Mouse (Mus musculus) forebrain, postnatal 0 days (tissue): ENCODE measurements at regions not wholly inside any gene's neighbourhood (a gene's known extent, or its start where the extent isn't known, plus 50 kb on each side); places are given as distances from the start of the nearest gene placed in this dataset.

Source experiments
- ATAC-seq: fragments of 200-750 bp; cut with Nextera tagmentation; 2 replicates; pipeline ENCODE4 v1.8.0; 2017; ENCODE audit warnings: mild to moderate bottlenecking, moderate library complexity
- DNase-seq: peaks from one replicate; pipeline ENCODE4 v3.0.0-alpha.2; 2015
- H3K27ac ChIP-seq: fragments of 300-500 bp; sonication (generic); 2 replicates; pipeline ENCODE4 v1.5.1; 2014; ENCODE audit warnings: low read depth, mild to moderate bottlenecking, antibody characterized with exemption, low read length, moderate library complexity, mixed read lengths
- H3K27me3 ChIP-seq: fragments of 300-500 bp; sonication (generic); 2 replicates; pipeline ENCODE4 v1.6.1; 2014; ENCODE audit warnings: mild to moderate bottlenecking, low read length, mixed read lengths; ENCODE audit not compliant: insufficient read depth
- H3K36me3 ChIP-seq: fragments of 300-500 bp; sonication (generic); 2 replicates; pipeline ENCODE4 v1.6.1; 2014; ENCODE audit warnings: mild to moderate bottlenecking, moderate library complexity; ENCODE audit not compliant: insufficient read depth
- H3K4me1 ChIP-seq: fragments of 300-500 bp; sonication (generic); 2 replicates; pipeline ENCODE4 v1.6.1; 2014; ENCODE audit warnings: antibody characterized with exemption; ENCODE audit not compliant: insufficient read depth
- H3K4me2 ChIP-seq: fragments of 300-500 bp; sonication (generic); 2 replicates; pipeline ENCODE4 v1.6.1; 2014; ENCODE audit warnings: low read depth, mild to moderate bottlenecking, moderate library complexity
- H3K4me3 ChIP-seq: fragments of 300-500 bp; sonication (generic); 2 replicates; pipeline ENCODE4 v1.5.1; 2014; ENCODE audit warnings: low read depth, low read length, mixed read lengths
- H3K9ac ChIP-seq: fragments of 300-500 bp; sonication (generic); 2 replicates; pipeline ENCODE4 v1.6.1; 2014; ENCODE audit warnings: mild to moderate bottlenecking
- H3K9me3 ChIP-seq: fragments of 300-500 bp; sonication (generic); 2 replicates; pipeline ENCODE4 v1.6.1; 2016; ENCODE audit warnings: low read length
- CTCF ChIP-seq: sonication (generic); IDR thresholded peaks from 2 replicates; pipeline ENCODE4 v1.5.1; 2016; ENCODE audit warnings: antibody characterized with exemption, control low read depth, low read depth
- WGBS: fragments of 180-500 bp; shearing (Covaris S2); extraction: QIAGEN DNeasy Blood & Tissue Kit; methylation state at CpG from one replicate; pipeline ENCODE4 v1.1.7; 2014; 5-methylcytosine and 5-hydroxymethylcytosine counted together

DNA sequence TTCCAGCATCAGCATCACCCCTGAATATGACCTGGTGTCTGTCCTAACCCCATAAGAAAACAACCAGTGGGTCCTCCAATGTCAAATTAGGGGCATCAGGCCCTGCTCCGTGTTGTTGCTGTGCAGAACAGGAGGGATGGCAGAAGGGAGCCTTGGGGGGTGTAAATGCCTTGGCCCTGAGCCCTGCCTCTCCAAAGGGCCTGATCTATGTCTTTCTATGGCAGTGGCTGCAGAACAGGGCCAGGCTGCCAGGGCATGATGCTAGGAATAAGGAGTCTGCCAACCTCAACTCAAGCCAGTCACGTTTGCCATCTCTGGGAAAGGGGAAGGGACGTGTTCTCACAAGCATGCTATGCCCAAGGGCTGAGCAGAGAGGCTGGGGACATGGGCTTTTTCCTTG lies 172.9 kb downstream of the Kcna5 start:
- H3K4me3 ChIP-seq, result no peak overlapping the region
- ATAC-seq (peak; percentile 82), DNase-seq (peak; percentile 60)
- no peak for TF ChIP-seq CTCF
- no peaks in the 10 kb centered on the region for H3K9me3 ChIP-seq
- 48% methylated on average over 3 of the region's 3 CpGs for WGBS
- no peaks in the 10 kb centered on the region for H3K27me3 ChIP-seq
- no peak overlapping the region for H3K9ac ChIP-seq
- no peak overlapping the region for H3K27ac ChIP-seq
- H3K4me1 ChIP-seq, result no peaks in the 10 kb centered on the region
- no peak overlapping the region for H3K4me2 ChIP-seq
- no peaks in the 10 kb centered on the region for H3K36me3 ChIP-seq

- ATAC-seq (peak; percentile 66), DNase-seq (peak; percentile 52)
- Histone ChIP-seq H3K36me3 (no peaks in the 10 kb centered on the region), H3K27ac (no peak overlapping the region), H3K9me3 (no peaks in the 10 kb centered on the region), H3K4me1 (no peaks in the 10 kb centered on the region), H3K4me3 (no peak overlapping the region), H3K9ac (no peak overlapping the region), H3K4me2 (no peak overlapping the region), H3K27me3 (no peaks in the 10 kb centered on the region)
- 6% methylated on average over 2 of the region's 2 CpGs for WGBS
- TF ChIP-seq CTCF, result no peak
Observed at GRCm38 (mm10) chr6:126353346-126353745, 181.9 kb downstream of the Kcna5 start.

DNA sequence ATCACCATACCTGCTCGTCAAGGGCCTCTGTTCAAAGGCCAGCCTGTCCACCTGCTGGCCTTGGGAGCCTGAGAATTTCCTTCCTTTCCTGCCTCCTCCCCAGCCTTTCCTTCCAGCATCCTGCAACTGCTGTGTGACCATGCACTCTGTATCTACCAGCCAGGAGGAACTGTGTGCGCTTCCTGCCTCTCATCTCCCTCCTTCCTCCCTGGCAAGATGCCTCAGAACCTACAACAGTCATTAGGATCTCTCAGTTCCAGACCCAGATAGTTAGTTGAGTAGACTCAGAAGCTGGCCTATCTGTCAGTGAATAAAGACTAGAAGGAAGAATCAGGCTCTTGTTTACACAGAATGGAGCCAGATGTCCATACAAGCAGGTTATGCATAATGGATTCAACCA lies 183.8 kb upstream of the Ntf3 start:
- no peaks in the 10 kb centered on the region for H3K36me3 ChIP-seq
- WGBS, result 65% methylated on average over 2 of the region's 2 CpGs
- ATAC-seq, result no peak

DNA sequence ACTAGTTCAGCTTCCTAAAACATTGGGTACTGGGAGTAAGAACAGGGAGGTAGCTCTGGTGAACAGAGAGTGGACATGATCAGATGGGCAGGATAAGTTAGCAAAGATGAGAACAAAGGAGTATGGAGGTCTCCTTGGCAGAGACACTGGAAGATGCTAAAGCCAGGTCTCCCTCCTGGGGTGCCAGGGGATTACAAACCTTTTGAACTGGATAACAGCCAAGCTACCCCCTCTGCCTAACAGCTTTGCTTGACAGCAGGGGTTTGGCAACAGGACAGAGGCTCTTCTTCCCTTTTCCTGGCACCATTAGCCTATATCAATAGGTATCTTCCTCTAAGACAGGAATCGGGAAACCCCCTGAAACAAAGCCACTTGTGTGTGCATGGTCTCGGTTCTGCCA lies 183.2 kb upstream of the Ntf3 start:
- no peaks in the 10 kb centered on the region for H3K36me3 ChIP-seq
- H3K4me1 ChIP-seq, result no peaks in the 10 kb centered on the region
- H3K4me3 ChIP-seq, result no peak overlapping the region
- no peaks in the 10 kb centered on the region for H3K9me3 ChIP-seq
- no peak for DNase-seq
- WGBS, result 17% methylated on average over 2 of the region's 2 CpGs
- no peak for TF ChIP-seq CTCF
- H3K9ac ChIP-seq, result no peak overlapping the region
- H3K27me3 ChIP-seq, result no peaks in the 10 kb centered on the region
- H3K27ac ChIP-seq, result no peak overlapping the region
- H3K4me2 ChIP-seq, result no peak overlapping the region
- ATAC-seq, result no peak

More for the DNA sequence above, 183.8 kb upstream of the Ntf3 start:
- TF ChIP-seq CTCF, result no peak
- Histone ChIP-seq H3K4me3 (no peak overlapping the region), H3K27me3 (no peaks in the 10 kb centered on the region), H3K4me1 (no peaks in the 10 kb centered on the region), H3K4me2 (no peak overlapping the region), H3K27ac (no peak overlapping the region), H3K9me3 (no peaks in the 10 kb centered on the region), H3K9ac (no peak overlapping the region)
- DNase-seq, result no peak

DNA sequence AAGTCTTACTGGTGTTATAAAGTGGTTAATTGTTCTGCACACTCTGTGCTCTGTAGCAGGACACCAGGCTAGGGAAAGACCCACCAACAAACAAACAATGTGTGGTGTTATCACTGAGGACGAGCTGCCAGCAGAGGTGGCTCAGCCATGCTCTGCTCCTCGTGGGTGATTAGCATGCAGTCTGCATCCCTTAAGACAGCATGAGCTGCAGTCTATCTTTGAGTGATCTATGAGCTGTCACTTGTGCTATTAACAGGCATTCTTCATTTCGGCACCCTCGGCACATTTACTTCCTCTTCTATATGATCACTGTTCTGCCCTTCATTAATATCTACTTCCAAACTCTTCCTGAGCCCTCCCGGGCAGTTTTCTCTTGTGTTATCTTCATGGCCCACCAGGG lies 178.5 kb upstream of the Ntf3 start:
- no peaks in the 10 kb centered on the region for H3K27me3 ChIP-seq
- DNase-seq (no peak), ATAC-seq (no peak)
- no peak overlapping the region for H3K4me2 ChIP-seq
- no peaks in the 10 kb centered on the region for H3K4me1 ChIP-seq
- no peaks in the 10 kb centered on the region for H3K9me3 ChIP-seq
- no peaks in the 10 kb centered on the region for H3K36me3 ChIP-seq
- 72% methylated on average over 5 of the region's 5 CpGs for WGBS
- H3K4me3 ChIP-seq, result no peak overlapping the region
- H3K27ac ChIP-seq, result no peak overlapping the region
- TF ChIP-seq CTCF, result no peak
- H3K9ac ChIP-seq, result no peak overlapping the region

DNA sequence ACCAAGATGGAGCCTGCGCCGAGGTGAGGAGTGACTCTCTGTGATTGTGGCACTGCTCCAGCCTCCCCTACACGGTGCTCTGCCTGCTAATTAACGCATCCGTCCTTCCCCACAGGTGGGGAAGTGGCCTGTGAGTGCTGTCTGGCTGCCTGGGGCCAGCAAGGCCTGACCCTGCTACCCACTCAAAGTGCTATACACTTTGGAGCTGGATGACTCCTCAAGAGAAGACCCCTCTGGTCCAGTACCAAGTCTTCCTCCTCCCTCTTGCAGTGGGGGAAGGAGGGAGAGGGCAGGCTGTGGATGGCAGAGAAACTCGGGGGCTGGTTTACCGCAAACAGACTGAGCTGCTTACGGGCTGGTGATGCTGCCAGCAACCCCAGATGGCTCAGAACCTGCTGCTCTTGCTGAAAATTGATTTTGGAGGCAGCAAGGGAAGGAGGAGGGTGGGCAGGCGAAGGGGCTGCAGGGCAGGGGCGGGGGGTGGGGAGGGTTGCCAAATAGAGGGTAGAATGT lies 173.4 kb upstream of the Ntf3 start:
- Histone ChIP-seq H3K27ac (no peak overlapping the region), H3K9ac (no peak overlapping the region), H3K9me3 (no peaks in the 10 kb centered on the region), H3K27me3 (no peaks in the 10 kb centered on the region), H3K4me3 (no peak overlapping the region), H3K36me3 (no peaks in the 10 kb centered on the region), H3K4me1 (peaks cover 4% of the 10 kb centered on the region; the same call in 1 of the 2 replicates), H3K4me2 (no peak overlapping the region)
- TF ChIP-seq CTCF, result no peak
- peak; percentile 93 for ATAC-seq
- WGBS, result 44% methylated on average over 10 of the region's 10 CpGs
- peak; percentile 85 for DNase-seq

DNA sequence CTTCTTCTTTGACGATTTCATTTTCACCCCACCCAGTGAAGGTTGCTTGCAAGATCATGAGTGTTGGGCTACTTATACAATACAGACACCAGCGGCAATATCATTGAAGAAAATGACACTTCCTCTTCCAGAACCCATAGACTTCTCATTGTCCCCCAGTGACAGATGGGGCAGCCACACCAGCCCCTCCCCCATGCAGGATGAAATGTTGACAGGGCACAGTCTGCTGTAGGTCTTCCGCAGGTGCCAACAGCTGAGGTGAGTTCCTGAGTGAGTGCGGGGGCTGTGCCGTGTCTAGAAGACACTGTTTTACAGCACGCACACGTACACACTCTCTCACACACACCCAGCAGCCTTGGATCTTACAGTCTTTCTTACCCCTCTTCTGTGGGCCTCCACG lies 171.0 kb upstream of the Ntf3 start:
- Histone ChIP-seq H3K9me3 (no peaks in the 10 kb centered on the region), H3K4me1 (peaks cover 10% of the 10 kb centered on the region; the same call in 1 of the 2 replicates), H3K9ac (no peak overlapping the region), H3K27ac (no peak overlapping the region), H3K4me2 (no peak overlapping the region), H3K4me3 (no peak overlapping the region), H3K36me3 (no peaks in the 10 kb centered on the region), H3K27me3 (no peaks in the 10 kb centered on the region)
- ATAC-seq, result no peak
- WGBS, result 88% methylated on average over 8 of the region's 8 CpGs
- TF ChIP-seq CTCF, result no peak
- no peak for DNase-seq

DNA sequence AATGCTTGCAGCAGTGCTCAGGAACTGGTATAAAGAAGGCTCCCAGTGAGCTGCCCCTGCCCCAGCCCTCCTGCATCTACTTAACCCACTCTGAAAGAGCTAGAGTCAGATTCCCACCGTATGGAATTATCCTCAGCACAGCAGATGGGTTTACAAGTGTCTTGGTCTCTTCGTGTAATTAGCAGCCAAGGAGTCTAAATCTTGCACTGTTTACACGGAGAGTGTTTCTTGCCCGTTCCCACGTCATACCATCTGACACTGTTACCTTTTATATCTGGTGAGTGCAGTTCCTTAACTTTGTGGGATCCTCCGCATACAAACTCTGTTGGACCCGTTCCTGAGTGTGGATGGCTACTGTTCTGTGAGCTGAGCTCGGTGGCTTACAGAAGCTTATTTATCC lies 167.5 kb upstream of the Ntf3 start:
- 40% methylated on average over 8 of the region's 8 CpGs for WGBS
- H3K9me3 ChIP-seq, result no peaks in the 10 kb centered on the region
- peaks cover 7% of the 10 kb centered on the region; the same call in 1 of the 2 replicates for H3K4me1 ChIP-seq
- H3K36me3 ChIP-seq, result no peaks in the 10 kb centered on the region
- peak; percentile 92 for ATAC-seq
- H3K9ac ChIP-seq, result no peak overlapping the region
- DNase-seq, result peak; percentile 59
- no peak overlapping the region for H3K4me2 ChIP-seq
- H3K27ac ChIP-seq, result no peak overlapping the region
- no peak for TF ChIP-seq CTCF
- H3K27me3 ChIP-seq, result no peaks in the 10 kb centered on the region
- no peak overlapping the region for H3K4me3 ChIP-seq
